Mouse (Mus musculus) testis, adult 2 months (tissue): ENCODE measurements around the gene Mettl1.

Source experiments
- CTCF ChIP-seq: fragments of 200-500 bp; IDR thresholded peaks from 2 replicates; pipeline ENCODE4 v1.5.1; 2012; ENCODE audit warnings: low read depth, mild to moderate bottlenecking, inconsistent platforms, low read length, moderate library complexity; ENCODE audit not compliant: control insufficient read depth, insufficient read depth, insufficient replicate concordance
- POLR2A ChIP-seq: fragments of 200-500 bp; IDR thresholded peaks from 2 replicates; pipeline ENCODE4 v1.6.1; 2012; ENCODE audit warnings: low read depth, mild to moderate bottlenecking, inconsistent platforms, low read length, moderate library complexity; ENCODE audit not compliant: control insufficient read depth

GRCm38 (mm10) chr10:127077515-127077914 lies 36.3 kb downstream of the Mettl1 start:
- no peak for TF ChIP-seq CTCF
- no peak for TF ChIP-seq POLR2A
